Comparison of ENCODE assay signal across 9 mouse cellular contexts in genomic region chr4:155963106-155963505, GRCm38 (mm10). TPM values are rescaled to one million over a fixed set of nuclear protein-coding genes. Genes with fewer than 3 reads are reported as not detected.
DNase-seq lines count a peak whose midpoint lies in the region; ATAC-seq lines count a peak whose summit lies in the region.
"Had no signal": no experiment of that assay in that cellular context is flagged by ENCODE, and none has a peak within 500 bp of the region (broad histone marks: within the 10 kb centered on the region; RNA-seq: fewer than 3 reads in every experiment).

No protein-coding gene starts in this region.

- WGBS in heart, embryonic 15.5 days = 54% methylated on average over 7 of the region's 7 CpGs
- WGBS in embryonic facial prominence, embryonic 14.5 days = 49% methylated on average over 7 of the region's 7 CpGs
- WGBS in midbrain, embryonic 14.5 days = 49% methylated on average over 7 of the region's 7 CpGs

- no peak overlapping the region for H3K27ac ChIP-seq in heart, embryonic 15.5 days
- H3K27ac ChIP-seq in embryonic facial prominence, embryonic 14.5 days (replicated peaks; ENCODE audit: low read depth, low read length) = no peak overlapping the region
- no peak overlapping the region for H3K27ac ChIP-seq in midbrain, embryonic 14.5 days (replicated peaks; ENCODE audit: low read depth, low read length)

- H3K4me3 ChIP-seq in heart, embryonic 15.5 days = peak overlapping the region; percentile 66
- H3K4me3 ChIP-seq in embryonic facial prominence, embryonic 14.5 days (ENCODE audit: low read depth, low read length) = peak overlapping the region; percentile 64
- H3K4me3 ChIP-seq in midbrain, embryonic 14.5 days (replicated peaks; ENCODE audit: low read depth, low read length) = no peak overlapping the region

- H3K4me2 ChIP-seq in heart, embryonic 15.5 days = peak overlapping the region; percentile 99
- peak overlapping the region; percentile 93 for H3K4me2 ChIP-seq in embryonic facial prominence, embryonic 14.5 days (ENCODE audit: low read depth, low read length)
- peak overlapping the region; percentile 63 for H3K4me2 ChIP-seq in midbrain, embryonic 14.5 days (ENCODE audit: low read length)

- peaks cover 19% of the 10 kb centered on the region for H3K4me1 ChIP-seq in heart, embryonic 15.5 days (replicated peaks)
- H3K4me1 ChIP-seq in embryonic facial prominence, embryonic 14.5 days (ENCODE audit: control insufficient read depth, insufficient read depth, low read length) = peaks cover 11% of the 10 kb centered on the region
- peaks cover 13% of the 10 kb centered on the region; the same call in 1 of the 2 replicates for H3K4me1 ChIP-seq in midbrain, embryonic 14.5 days (ENCODE audit: control insufficient read depth, insufficient read depth, low read length)

- no peaks in the 10 kb centered on the region for H3K9me3 ChIP-seq in heart, embryonic 15.5 days (replicated peaks)
- no peaks in the 10 kb centered on the region for H3K9me3 ChIP-seq in embryonic facial prominence, embryonic 14.5 days (ENCODE audit: control insufficient read depth, low read length)
- no peaks in the 10 kb centered on the region for H3K9me3 ChIP-seq in midbrain, embryonic 14.5 days (ENCODE audit: control insufficient read depth, low read length)

- H3K9ac ChIP-seq in heart, embryonic 15.5 days = peak overlapping the region; percentile 81; the same call in 1 of the 2 replicates
- peak overlapping the region; percentile 79 for H3K9ac ChIP-seq in embryonic facial prominence, embryonic 14.5 days (ENCODE audit: low read depth, low read length)
- H3K9ac ChIP-seq in midbrain, embryonic 14.5 days (replicated peaks; ENCODE audit: low read length) = peak overlapping the region; percentile 54; the same call in 1 of the 2 replicates

- no peak for DNase-seq in heart, postnatal 36 days
- DNase-seq in embryonic facial prominence, embryonic 14.5 days (ENCODE audit: low spot score) = no peak
- peak; percentile 51 to 59 for DNase-seq in kidney, adult 8-10 months
- DNase-seq in midbrain, embryonic 14.5 days = no peak
- no peak for DNase-seq in c-Kit-positive CD71-positive TER-119-positive erythroid progenitor cells, embryonic 14.5 days (ENCODE audit: low spot score)
- DNase-seq in right cerebral cortex, postnatal 14 days = no peak
- DNase-seq in T-cell, adult 2 months (ENCODE audit: low spot score) = no peak
- DNase-seq: heart, postnatal 10 days had no signal

- H3K27me3 ChIP-seq in heart, embryonic 15.5 days = no peaks in the 10 kb centered on the region
- H3K27me3 ChIP-seq in embryonic facial prominence, embryonic 14.5 days (replicated peaks; ENCODE audit: control insufficient read depth, insufficient read depth, low read length) = no peaks in the 10 kb centered on the region
- H3K27me3 ChIP-seq in midbrain, embryonic 14.5 days (ENCODE audit: control insufficient read depth, insufficient read depth, low read length) = no peaks in the 10 kb centered on the region

- intact Hi-C loops in heart, postnatal 36 days (cut with DNase I) = loop anchor here (5.0 kb wide), 1 partner anchor 69 kb away; no protein-coding TSS in a partner anchor

- H3K36me3 ChIP-seq in heart, embryonic 15.5 days = peaks cover 20% of the 10 kb centered on the region; the same call in 1 of the 2 replicates
- peaks cover 40% of the 10 kb centered on the region for H3K36me3 ChIP-seq in embryonic facial prominence, embryonic 14.5 days (ENCODE audit: control insufficient read depth, insufficient read depth, low read length)
- H3K36me3 ChIP-seq in midbrain, embryonic 14.5 days (ENCODE audit: control insufficient read depth, insufficient read depth, low read length) = peaks cover 40% of the 10 kb centered on the region

- no peak for ATAC-seq in heart, embryonic 15.5 days (replicated peaks; ENCODE audit: insufficient number of reproducible peaks, insufficient read depth, low FRiP score, low read depth)
- no peak; the same call in 1 of the 2 replicates for ATAC-seq in embryonic facial prominence, embryonic 14.5 days (ENCODE audit: low read depth)
- ATAC-seq in midbrain, embryonic 14.5 days (ENCODE audit: low FRiP score, low TSS enrichment) = no peak

RNA-seq across cellular contexts. Expression of gene C1qtnf12, which starts 1.0 kb away (rescaled TPM):
- 24.9 and 31.3 TPM in 2 replicates for polyA plus RNA-seq in heart, embryonic 15.5 days (2015; fragmentation: Nextera tagmentation; extraction: Ambion mirVana)
- total RNA-seq in heart, postnatal 36 days (2021) = 10 to 100 TPM; 15.6 to 16.0 TPM
- 49.9 and 52.7 TPM in 2 replicates for polyA plus RNA-seq in embryonic facial prominence, embryonic 14.5 days (2014; fragmentation: Nextera tagmentation; extraction: Ambion mirVana)
- polyA plus RNA-seq in midbrain, embryonic 14.5 days (2014; fragmentation: Nextera tagmentation; extraction: Ambion mirVana) = 7.1 and 8.3 TPM in 2 replicates

RNA-seq across cellular contexts. Expression of gene Ube2j2, which starts 19.5 kb away (rescaled TPM):
- polyA plus RNA-seq in heart, embryonic 15.5 days (2015; fragmentation: Nextera tagmentation; extraction: Ambion mirVana) = 71.7 and 79.0 TPM in 2 replicates
- total RNA-seq in heart, postnatal 36 days (2021) = 10 to 100 TPM; 49.4 to 56.0 TPM
- 107 and 113 TPM in 2 replicates for polyA plus RNA-seq in embryonic facial prominence, embryonic 14.5 days (2014; fragmentation: Nextera tagmentation; extraction: Ambion mirVana)
- 131 and 138 TPM in 2 replicates for polyA plus RNA-seq in midbrain, embryonic 14.5 days (2014; fragmentation: Nextera tagmentation; extraction: Ambion mirVana)

RNA-seq across cellular contexts. Expression of gene B3galt6, which starts 29.3 kb away (rescaled TPM):
- polyA plus RNA-seq in heart, embryonic 15.5 days (2015; fragmentation: Nextera tagmentation; extraction: Ambion mirVana) = 7.7 and 10.0 TPM in 2 replicates
- total RNA-seq in heart, postnatal 36 days (2021) = 1 to 10 TPM; 2.2 to 2.4 TPM
- polyA plus RNA-seq in embryonic facial prominence, embryonic 14.5 days (2014; fragmentation: Nextera tagmentation; extraction: Ambion mirVana) = 14.7 and 17.5 TPM in 2 replicates
- polyA plus RNA-seq in midbrain, embryonic 14.5 days (2014; fragmentation: Nextera tagmentation; extraction: Ambion mirVana) = 36.3 and 38.7 TPM in 2 replicates

RNA-seq across cellular contexts. Expression of gene Sdf4, which starts 29.6 kb away (rescaled TPM):
- polyA plus RNA-seq in heart, embryonic 15.5 days (2015; fragmentation: Nextera tagmentation; extraction: Ambion mirVana) = 105 and 127 TPM in 2 replicates
- 10 to 100 TPM; 77.9 to 89.1 TPM for total RNA-seq in heart, postnatal 36 days (2021)
- 164 and 181 TPM in 2 replicates for polyA plus RNA-seq in embryonic facial prominence, embryonic 14.5 days (2014; fragmentation: Nextera tagmentation; extraction: Ambion mirVana)
- 105 and 112 TPM in 2 replicates for polyA plus RNA-seq in midbrain, embryonic 14.5 days (2014; fragmentation: Nextera tagmentation; extraction: Ambion mirVana)

RNA-seq across cellular contexts. Expression of gene Tnfrsf4, which starts 50.5 kb away (rescaled TPM):
- polyA plus RNA-seq in heart, embryonic 15.5 days (2015; fragmentation: Nextera tagmentation; extraction: Ambion mirVana) = 0.36 and 0.55 TPM in 2 replicates
- under 1 TPM; 0.27 to 0.39 TPM for total RNA-seq in heart, postnatal 36 days (2021)
- 0.25 and 0.42 TPM in 2 replicates for polyA plus RNA-seq in embryonic facial prominence, embryonic 14.5 days (2014; fragmentation: Nextera tagmentation; extraction: Ambion mirVana)
- polyA plus RNA-seq in midbrain, embryonic 14.5 days (2014; fragmentation: Nextera tagmentation; extraction: Ambion mirVana) = 0.47 and 0.49 TPM in 2 replicates

Comparison
In these comparisons a context has a peak if more than half of its experiments do, and no peak if none do; other contexts are left out.
1. DNase-seq: peak in kidney, adult 8-10 months (2 of 2); none in heart, postnatal 36 days (0 of 2), embryonic facial prominence, embryonic 14.5 days (single experiment), midbrain, embryonic 14.5 days (single experiment), c-Kit-positive CD71-positive TER-119-positive erythroid progenitor cells, embryonic 14.5 days (single experiment), right cerebral cortex, postnatal 14 days (single experiment) and T-cell, adult 2 months (single experiment).
2. Peak in every context shown above with its lines, with median percentiles within 50 percentile points of each other: H3K4me2 ChIP-seq and H3K9ac ChIP-seq.